8 mouse cellular contexts compared by ENCODE assay signal in the genomic region with DNA sequence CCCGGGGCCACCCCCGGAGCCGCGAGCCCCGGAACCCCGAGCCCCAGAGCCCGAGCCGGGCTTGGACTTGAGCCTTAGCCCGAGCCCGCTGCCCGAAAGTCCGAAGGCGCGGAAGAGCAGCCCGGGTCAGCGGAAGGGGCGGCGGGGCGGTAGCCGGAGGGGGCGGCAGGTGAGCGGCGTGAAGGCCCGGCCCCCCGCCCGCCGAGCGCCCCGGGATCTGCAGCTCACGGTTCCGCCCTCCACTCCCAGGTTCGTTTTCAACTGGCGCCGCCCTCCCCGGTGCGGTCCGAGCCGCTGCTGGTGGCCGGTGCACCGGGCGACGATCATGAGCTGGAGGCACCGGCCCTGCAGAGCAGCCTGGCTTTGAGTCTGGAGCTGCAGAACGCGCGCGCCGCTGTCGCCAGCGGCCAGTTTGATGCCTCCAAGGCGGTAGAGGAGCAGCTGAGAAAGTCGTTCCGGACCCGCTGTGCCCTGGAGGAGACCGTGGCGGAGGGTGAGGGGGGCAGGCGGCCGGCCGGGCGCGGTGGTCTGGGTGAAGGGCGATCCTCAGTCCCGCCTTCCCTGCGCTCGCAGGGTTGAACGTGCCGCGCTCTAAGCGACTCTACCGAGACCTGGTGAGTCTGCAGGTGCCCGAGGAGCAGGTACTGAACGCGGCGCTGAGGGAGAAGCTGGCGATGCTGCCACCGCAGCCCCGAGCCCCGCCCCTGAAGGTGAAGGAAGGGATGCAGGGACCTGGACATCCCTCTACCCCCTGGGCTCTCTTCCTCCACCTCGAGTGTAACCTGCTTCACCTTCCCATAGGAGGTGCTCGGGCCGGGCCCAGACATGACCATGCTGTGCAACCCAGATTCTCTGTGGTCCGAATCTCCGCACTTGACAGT. TPM values are rescaled to one million over a fixed set of nuclear protein-coding genes. Genes with fewer than 3 reads are reported as not detected.
DNase-seq lines count a peak whose midpoint lies in the region; ATAC-seq and TF ChIP-seq lines count a peak whose summit lies in the region.

No protein-coding gene starts in this region.

- peak overlapping the region; percentile 90 for H3ac ChIP-seq in C2C12 (ENCODE audit: control insufficient read depth, insufficient read length, low read depth)

- peaks cover 42% of the 10 kb centered on the region for H3K36me3 ChIP-seq in C2C12 (ENCODE audit: control insufficient read depth, insufficient read depth)
- peaks cover 32% of the 10 kb centered on the region for H3K36me3 ChIP-seq in heart, embryonic 15.5 days
- peaks cover 43% of the 10 kb centered on the region for H3K36me3 ChIP-seq in limb, embryonic 12.5 days
- H3K36me3 ChIP-seq in midbrain, embryonic 13.5 days: peaks cover 43% of the 10 kb centered on the region

- ATAC-seq in heart, embryonic 15.5 days (replicated peaks; ENCODE audit: insufficient number of reproducible peaks, insufficient read depth, low FRiP score, low read depth): peak; percentile 16
- ATAC-seq in limb, embryonic 12.5 days (ENCODE audit: insufficient number of reproducible peaks, insufficient read depth, low FRiP score, low TSS enrichment, low read depth): 0 out of 2 replicates have a peak, but pooled peaks have one; percentile 1
- ATAC-seq in midbrain, embryonic 13.5 days: peak; percentile 35

- H3K9ac ChIP-seq in heart, embryonic 15.5 days: peak overlapping the region; percentile 89
- peak overlapping the region; percentile 90 for H3K9ac ChIP-seq in limb, embryonic 12.5 days (replicated peaks)
- H3K9ac ChIP-seq in midbrain, embryonic 13.5 days (replicated peaks): peak overlapping the region; percentile 92

- under 1% methylated on average over 77 of the region's 83 CpGs for WGBS in heart, embryonic 15.5 days
- WGBS in limb, embryonic 12.5 days: 1% methylated on average over 83 of the region's 83 CpGs
- WGBS in midbrain, embryonic 13.5 days: under 1% methylated on average over 65 of the region's 83 CpGs

- peak overlapping the region; percentile 87 for H3K27ac ChIP-seq in heart, embryonic 15.5 days
- H3K27ac ChIP-seq in limb, embryonic 12.5 days: peak overlapping the region; percentile 92
- peak overlapping the region; percentile 92 for H3K27ac ChIP-seq in midbrain, embryonic 13.5 days

- H3K4me1 ChIP-seq in heart, embryonic 15.5 days (replicated peaks): peaks cover 51% of the 10 kb centered on the region
- peaks cover 39% of the 10 kb centered on the region for H3K4me1 ChIP-seq in limb, embryonic 12.5 days (replicated peaks)
- H3K4me1 ChIP-seq in midbrain, embryonic 13.5 days (replicated peaks): peaks cover 49% of the 10 kb centered on the region

- H3K79me2 ChIP-seq in C2C12 (ENCODE audit: control insufficient read depth, insufficient read depth): peaks cover 48% of the 10 kb centered on the region

- peak overlapping the region; percentile 68 for H3K4me3 ChIP-seq in C2C12 (ENCODE audit: insufficient read depth, poor library complexity, severe bottlenecking)
- peak overlapping the region; percentile 80 for H3K4me3 ChIP-seq in heart, embryonic 15.5 days
- H3K4me3 ChIP-seq in limb, embryonic 12.5 days (replicated peaks): peak overlapping the region; percentile 99
- peak overlapping the region; percentile 94 for H3K4me3 ChIP-seq in midbrain, embryonic 13.5 days (replicated peaks)

- TF ChIP-seq CTCF in C2C12 (IDR thresholded peaks at IDR 0.05; ENCODE audit: control insufficient read depth, insufficient read depth, insufficient read length): no peak

- H3K9me3 ChIP-seq in heart, embryonic 15.5 days (replicated peaks): no peaks in the 10 kb centered on the region
- no peaks in the 10 kb centered on the region for H3K9me3 ChIP-seq in limb, embryonic 12.5 days
- no peaks in the 10 kb centered on the region for H3K9me3 ChIP-seq in midbrain, embryonic 13.5 days

- peaks cover 23% of the 10 kb centered on the region for H3K79me3 ChIP-seq in C2C12 (ENCODE audit: low read depth)

- H3K27me3 ChIP-seq in C2C12 (ENCODE audit: control insufficient read depth, insufficient read depth, insufficient read length): no peaks in the 10 kb centered on the region
- H3K27me3 ChIP-seq in heart, embryonic 15.5 days: no peaks in the 10 kb centered on the region
- no peaks in the 10 kb centered on the region for H3K27me3 ChIP-seq in limb, embryonic 12.5 days
- no peaks in the 10 kb centered on the region for H3K27me3 ChIP-seq in midbrain, embryonic 13.5 days

- H3K4me2 ChIP-seq in heart, embryonic 15.5 days: peak overlapping the region; percentile 89
- H3K4me2 ChIP-seq in limb, embryonic 12.5 days: peak overlapping the region; percentile 95
- peak overlapping the region; percentile 99 for H3K4me2 ChIP-seq in midbrain, embryonic 13.5 days (replicated peaks)

- DNase-seq in 3T3-L1 (ENCODE audit: low read depth, low spot score): peak; percentile 55
- peak; percentile 58 for DNase-seq in cerebellum, adult 9-10 months
- DNase-seq in thymus, postnatal 14 days: peak; percentile 61
- DNase-seq in layer of hippocampus, postnatal 14 days (ENCODE audit: low spot score in 2 of 2): no peak

TF ChIP-seq in C2C12, 6 proteins besides CTCF, POLR2A, EP300 and RAD21:
- TF ChIP-seq MYOD1 (IDR thresholded peaks at IDR 0.05; ENCODE audit: control insufficient read depth, insufficient read length, low read depth) (no peak), FOSL1 (IDR thresholded peaks at IDR 0.05; ENCODE audit: insufficient read depth, low read length, poor library complexity, severe bottlenecking) (no peak), USF1 (IDR thresholded peaks at IDR 0.05; ENCODE audit: low read depth) (no peak), CEBPB (IDR thresholded peaks at IDR 0.05; ENCODE audit: low read depth) (no peak), MAX (IDR thresholded peaks at IDR 0.05) (no peak), MYOG (IDR thresholded peaks at IDR 0.05; ENCODE audit: control insufficient read depth, extremely low read depth, insufficient read length) (no peak)

RNA-seq across cellular contexts. Expression of gene Ppp1r35, which starts 0.6 kb away (rescaled TPM):
- 42.7 TPM for polyA plus RNA-seq in C2C12 (2012; fragmentation: generic; extraction: Trizol)
- polyA plus RNA-seq in heart, embryonic 15.5 days (2015; fragmentation: Nextera tagmentation; extraction: Ambion mirVana): 21.1 and 25.5 TPM in 2 replicates
- 47.6 and 52.1 TPM in 2 replicates for polyA plus RNA-seq in limb, embryonic 12.5 days (2016; fragmentation: Nextera tagmentation; extraction: Ambion mirVana)
- polyA plus RNA-seq in midbrain, embryonic 13.5 days (2015; fragmentation: Nextera tagmentation; extraction: Ambion mirVana): 43.4 and 48.9 TPM in 2 replicates
- 10 to 100 TPM; 24.2 to 27.3 TPM for total RNA-seq in layer of hippocampus, postnatal 14 days (2021)

RNA-seq across cellular contexts. Expression of gene Mepce, which starts 8.2 kb away (rescaled TPM):
- polyA plus RNA-seq in C2C12 (2012; fragmentation: generic; extraction: Trizol): 44.6 TPM
- polyA plus RNA-seq in heart, embryonic 15.5 days (2015; fragmentation: Nextera tagmentation; extraction: Ambion mirVana): 5.3 and 7.6 TPM in 2 replicates
- polyA plus RNA-seq in limb, embryonic 12.5 days (2016; fragmentation: Nextera tagmentation; extraction: Ambion mirVana): 12.5 and 14.2 TPM in 2 replicates
- 10.6 and 11.0 TPM in 2 replicates for polyA plus RNA-seq in midbrain, embryonic 13.5 days (2015; fragmentation: Nextera tagmentation; extraction: Ambion mirVana)
- total RNA-seq in layer of hippocampus, postnatal 14 days (2021): 10 to 100 TPM; 33.4 to 42.0 TPM

RNA-seq across cellular contexts. Expression of gene Zcwpw1, which starts 8.3 kb away (rescaled TPM):
- 0.73 TPM for polyA plus RNA-seq in C2C12 (2012; fragmentation: generic; extraction: Trizol)
- polyA plus RNA-seq in heart, embryonic 15.5 days (2015; fragmentation: Nextera tagmentation; extraction: Ambion mirVana): 7.8 and 11.4 TPM in 2 replicates
- 28.9 and 29.9 TPM in 2 replicates for polyA plus RNA-seq in limb, embryonic 12.5 days (2016; fragmentation: Nextera tagmentation; extraction: Ambion mirVana)
- 10.9 and 12.0 TPM in 2 replicates for polyA plus RNA-seq in midbrain, embryonic 13.5 days (2015; fragmentation: Nextera tagmentation; extraction: Ambion mirVana)
- total RNA-seq in layer of hippocampus, postnatal 14 days (2021): 1 to 10 TPM; 5.0 to 5.7 TPM

RNA-seq across cellular contexts. Expression of gene Tsc22d4, which starts 33.8 kb away (rescaled TPM):
- 32.4 TPM for polyA plus RNA-seq in C2C12 (2012; fragmentation: generic; extraction: Trizol)
- 130 and 164 TPM in 2 replicates for polyA plus RNA-seq in heart, embryonic 15.5 days (2015; fragmentation: Nextera tagmentation; extraction: Ambion mirVana)
- 127 and 128 TPM in 2 replicates for polyA plus RNA-seq in limb, embryonic 12.5 days (2016; fragmentation: Nextera tagmentation; extraction: Ambion mirVana)
- polyA plus RNA-seq in midbrain, embryonic 13.5 days (2015; fragmentation: Nextera tagmentation; extraction: Ambion mirVana): 44.2 and 54.0 TPM in 2 replicates
- 100 to 1,000 TPM; 213 to 225 TPM for total RNA-seq in layer of hippocampus, postnatal 14 days (2021)

RNA-seq across cellular contexts. Expression of gene Nyap1, which starts 37.9 kb away (rescaled TPM):
- 3.6 TPM for polyA plus RNA-seq in C2C12 (2012; fragmentation: generic; extraction: Trizol)
- 1.2 and 1.6 TPM in 2 replicates for polyA plus RNA-seq in heart, embryonic 15.5 days (2015; fragmentation: Nextera tagmentation; extraction: Ambion mirVana)
- 3.8 and 4.5 TPM in 2 replicates for polyA plus RNA-seq in limb, embryonic 12.5 days (2016; fragmentation: Nextera tagmentation; extraction: Ambion mirVana)
- polyA plus RNA-seq in midbrain, embryonic 13.5 days (2015; fragmentation: Nextera tagmentation; extraction: Ambion mirVana): 39.9 and 42.3 TPM in 2 replicates
- 10 to 100 TPM; 73.9 to 75.0 TPM for total RNA-seq in layer of hippocampus, postnatal 14 days (2021)

Comparison
In these comparisons a context has a peak if more than half of its experiments do, and no peak if none do; other contexts are left out.
1. DNase-seq: peak in 3T3-L1 (single experiment), cerebellum, adult 9-10 months (single experiment) and thymus, postnatal 14 days (single experiment); none in layer of hippocampus, postnatal 14 days (0 of 2).
2. Peak in every context shown above with its lines, with median percentiles within 50 percentile points of each other: H3K4me3 ChIP-seq, ATAC-seq, H3K27ac ChIP-seq, H3K4me2 ChIP-seq and H3K9ac ChIP-seq.